7 mouse cellular contexts compared by ENCODE assay signal in genomic region chr2:130295331-130296133, GRCm38 (mm10). TPM values are rescaled to one million over a fixed set of nuclear protein-coding genes. Genes with fewer than 3 reads are reported as not detected.
DNase-seq lines count a peak whose midpoint lies in the region; ATAC-seq and TF ChIP-seq lines count a peak whose summit lies in the region.

No protein-coding gene starts in this region.

- no peaks in the 10 kb centered on the region for H3K9me3 ChIP-seq in ES-E14 (ENCODE audit: control insufficient read depth, insufficient read depth, low read depth, low read length)
- no peaks in the 10 kb centered on the region for H3K9me3 ChIP-seq in midbrain, embryonic 14.5 days (ENCODE audit: control insufficient read depth, low read length)
- H3K9me3 ChIP-seq in stomach, embryonic 16.5 days (replicated peaks; ENCODE audit: control insufficient read depth, low read length), result no peaks in the 10 kb centered on the region

- intact Hi-C loops in heart, postnatal 10 days (cut with DNase I), result no loop called here
- intact Hi-C loops in left cerebral cortex, postnatal 25 days (cut with DNase I), result loop anchor here (10.0 kb wide), 1 partner anchor 239 kb away; no protein-coding TSS in a partner anchor

- no peaks in the 10 kb centered on the region for H3K36me3 ChIP-seq in ES-E14 (ENCODE audit: control insufficient read depth, insufficient read depth, low read length, poor library complexity, severe bottlenecking)
- no peaks in the 10 kb centered on the region for H3K36me3 ChIP-seq in midbrain, embryonic 14.5 days (ENCODE audit: control insufficient read depth, insufficient read depth, low read length)
- H3K36me3 ChIP-seq in stomach, embryonic 16.5 days (ENCODE audit: control insufficient read depth, insufficient read depth, low read length), result no peaks in the 10 kb centered on the region

- peak; percentile 65 for ATAC-seq in midbrain, embryonic 14.5 days (ENCODE audit: low FRiP score, low TSS enrichment)
- ATAC-seq in stomach, embryonic 16.5 days (ENCODE audit: insufficient read depth, low FRiP score), result peak; percentile 39; the same call in 1 of the 2 replicates

- peak; percentile 56 for DNase-seq in CD4-positive, CD25-positive, alpha-beta regulatory T cell, adult 2 months (ENCODE audit: low read depth, low spot score)
- no peak for DNase-seq in ES-E14 (ENCODE audit: low read depth, low spot score)
- peak; percentile 65 for DNase-seq in embryo, embryonic 9.5 days (ENCODE audit: extremely low spot score)
- peak; percentile 46 to 53 for DNase-seq in heart, postnatal 10 days
- peak; percentile 54 to 55 for DNase-seq in left cerebral cortex, postnatal 25 days (ENCODE audit: low spot score in 2 of 2)
- DNase-seq in midbrain, embryonic 14.5 days, result peak; percentile 87

- H3K27me3 ChIP-seq in midbrain, embryonic 14.5 days (ENCODE audit: control insufficient read depth, insufficient read depth, low read length), result no peaks in the 10 kb centered on the region
- 0 out of 2 replicates have a peak, but pooled peaks cover 8% of the 10 kb centered on the region for H3K27me3 ChIP-seq in stomach, embryonic 16.5 days (ENCODE audit: control insufficient read depth, insufficient read depth, low read length)

- peak overlapping the region; percentile 82 to 85 for H3K4me3 ChIP-seq in ES-E14 (ENCODE audit: insufficient read depth in 1 of 2, low read depth in 1 of 2, low read length in 2 of 2, poor library complexity in 1 of 2, severe bottlenecking in 1 of 2)
- H3K4me3 ChIP-seq in midbrain, embryonic 14.5 days (replicated peaks; ENCODE audit: low read depth, low read length), result peak overlapping the region; percentile 68
- peak overlapping the region; percentile 68 for H3K4me3 ChIP-seq in stomach, embryonic 16.5 days (replicated peaks; ENCODE audit: low read length)

- peak overlapping the region; percentile 72 for H3K4me2 ChIP-seq in midbrain, embryonic 14.5 days (ENCODE audit: low read length)
- H3K4me2 ChIP-seq in stomach, embryonic 16.5 days (ENCODE audit: low read depth, low read length), result peak overlapping the region; percentile 73

- in situ Hi-C loops in ES-E14 (cut with MboI; ENCODE audit: low sequenced_read_pairs in 2 of 2, unreplicated experiment in 2 of 2), result no loop called here

- WGBS in midbrain, embryonic 14.5 days, result under 1% methylated on average over 84 of the region's 99 CpGs
- WGBS in stomach, embryonic 16.5 days, result under 1% methylated on average over 43 of the region's 99 CpGs

- peaks cover 0 to 7% of the 10 kb centered on the region in 2 experiments; a peak in 1 of 4 replicates for H3K4me1 ChIP-seq in ES-E14 (ENCODE audit: control insufficient read depth in 2 of 2, insufficient read depth in 2 of 2, low read length in 2 of 2, poor library complexity in 1 of 2)
- peaks cover 27% of the 10 kb centered on the region; the same call in 1 of the 2 replicates for H3K4me1 ChIP-seq in midbrain, embryonic 14.5 days (ENCODE audit: control insufficient read depth, insufficient read depth, low read length)
- peaks cover 15% of the 10 kb centered on the region; the same call in 1 of the 2 replicates for H3K4me1 ChIP-seq in stomach, embryonic 16.5 days (ENCODE audit: control insufficient read depth, insufficient read depth, low read length)

- H3K27ac ChIP-seq in ES-E14 (ENCODE audit: insufficient read depth, low read depth, low read length, poor library complexity, severe bottlenecking), result no peak overlapping the region
- H3K27ac ChIP-seq in midbrain, embryonic 14.5 days (replicated peaks; ENCODE audit: low read depth, low read length), result peak overlapping the region; percentile 78
- H3K27ac ChIP-seq in stomach, embryonic 16.5 days (ENCODE audit: low read length), result 0 out of 2 replicates have a peak overlapping the region, but pooled peaks have one; percentile 44

- peak overlapping the region; percentile 63 for H3K9ac ChIP-seq in ES-E14 (ENCODE audit: insufficient read depth, low read depth, low read length, poor library complexity, severe bottlenecking)
- H3K9ac ChIP-seq in midbrain, embryonic 14.5 days (replicated peaks; ENCODE audit: low read length), result peak overlapping the region; percentile 88
- peak overlapping the region; percentile 88 for H3K9ac ChIP-seq in stomach, embryonic 16.5 days (ENCODE audit: low read length)

TF ChIP-seq in ES-E14, 5 proteins besides CTCF, POLR2A, EP300 and RAD21:
- no peak for TF ChIP-seq MAFK (IDR thresholded peaks at IDR 0.05; ENCODE audit: insufficient read depth, low read depth, low read length)
- no peak for TF ChIP-seq CHD2 (IDR thresholded peaks at IDR 0.05; ENCODE audit: low read depth, low read length)
- TF ChIP-seq ZNF384 (IDR thresholded peaks at IDR 0.05; ENCODE audit: low read depth, low read length), result no peak
- no peak for TF ChIP-seq HCFC1 (IDR thresholded peaks at IDR 0.05; ENCODE audit: borderline replicate concordance, insufficient read depth, low read length)
- no peak for TF ChIP-seq ZC3H11A (IDR thresholded peaks at IDR 0.05; ENCODE audit: borderline replicate concordance, low read depth, low read length)

RNA-seq across cellular contexts. Expression of gene Ebf4, which starts 0.6 kb away (rescaled TPM):
- 0.58 and 0.62 TPM in 2 replicates for total RNA-seq in ES-E14 (2012; rRNA removed)
- 1 to 10 TPM; 1.2 to 1.3 TPM for total RNA-seq in heart, postnatal 10 days (2021)
- total RNA-seq in left cerebral cortex, postnatal 25 days (2021), result 1 to 10 TPM; 7.8 to 8.3 TPM
- polyA plus RNA-seq in midbrain, embryonic 14.5 days (2014; fragmentation: Nextera tagmentation; extraction: Ambion mirVana), result 3.6 and 4.7 TPM in 2 replicates
- 1.4 and 2.1 TPM in 2 replicates for polyA plus RNA-seq in stomach, embryonic 16.5 days (2015; fragmentation: Nextera tagmentation; extraction: Ambion mirVana)

RNA-seq across cellular contexts. Expression of gene Idh3b, which starts 11.2 kb away (rescaled TPM):
- total RNA-seq in ES-E14 (2012; rRNA removed), result 100 and 129 TPM in 2 replicates
- total RNA-seq in heart, postnatal 10 days (2021), result 100 to 1,000 TPM; 586 to 605 TPM
- 100 to 1,000 TPM; 267 to 269 TPM for total RNA-seq in left cerebral cortex, postnatal 25 days (2021)
- polyA plus RNA-seq in midbrain, embryonic 14.5 days (2014; fragmentation: Nextera tagmentation; extraction: Ambion mirVana), result 166 and 170 TPM in 2 replicates
- 185 and 187 TPM in 2 replicates for polyA plus RNA-seq in stomach, embryonic 16.5 days (2015; fragmentation: Nextera tagmentation; extraction: Ambion mirVana)

RNA-seq across cellular contexts. Expression of gene Nop56, which starts 21.3 kb away (rescaled TPM):
- 1,148 and 1,555 TPM in 2 replicates for total RNA-seq in ES-E14 (2012; rRNA removed)
- 10 to 100 TPM; 43.5 to 50.4 TPM for total RNA-seq in heart, postnatal 10 days (2021)
- total RNA-seq in left cerebral cortex, postnatal 25 days (2021), result 100 to 1,000 TPM; 112 to 113 TPM
- polyA plus RNA-seq in midbrain, embryonic 14.5 days (2014; fragmentation: Nextera tagmentation; extraction: Ambion mirVana), result 217 and 235 TPM in 2 replicates
- polyA plus RNA-seq in stomach, embryonic 16.5 days (2015; fragmentation: Nextera tagmentation; extraction: Ambion mirVana), result 221 and 222 TPM in 2 replicates

Comparison
In these comparisons a context has a peak if more than half of its experiments do, and no peak if none do; other contexts are left out.
1. RNA of gene Nop56, which starts 21.3 kb away (total RNA-seq): 1,148 to 1,555 TPM in ES-E14; 112 to 113 TPM in left cerebral cortex, postnatal 25 days and 43.5 to 50.4 TPM in heart, postnatal 10 days; every median in the first group is over 10 times any median in the second.
2. Peak in every context shown above with its lines, with median percentiles within 50 percentile points of each other: H3K4me3 ChIP-seq and H3K9ac ChIP-seq.